Mouse (Mus musculus): ENCODE measurements at regions not wholly inside any gene's neighbourhood (a gene's known extent, or its start where the extent isn't known, plus 50 kb on each side); places are given as distances from the start of the nearest gene placed in this dataset.

DNA sequence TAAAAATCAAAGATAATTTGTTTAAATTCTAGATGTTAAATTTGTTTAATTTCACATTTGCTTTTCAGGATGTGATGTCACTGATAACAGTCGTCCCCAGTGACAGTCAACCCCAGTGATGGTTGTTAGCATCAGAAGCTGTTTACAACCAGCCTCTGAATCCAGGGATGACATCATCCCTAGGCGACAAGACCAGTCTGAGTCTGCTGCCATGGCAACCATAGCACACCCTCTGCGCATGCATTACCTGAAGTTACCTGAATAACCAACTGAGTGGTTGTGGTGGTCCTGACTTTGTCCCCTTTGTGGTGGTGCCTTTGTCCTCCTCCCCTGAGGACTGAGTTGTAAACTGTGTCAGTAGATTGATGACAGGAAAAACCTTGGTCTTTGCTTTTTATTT lies 92.0 kb upstream of the Zfp644 start:
- DNase-seq (ENCODE audit: low spot score) = no peak
- WGBS = 53% methylated on average over 3 of the region's 3 CpGs

DNA sequence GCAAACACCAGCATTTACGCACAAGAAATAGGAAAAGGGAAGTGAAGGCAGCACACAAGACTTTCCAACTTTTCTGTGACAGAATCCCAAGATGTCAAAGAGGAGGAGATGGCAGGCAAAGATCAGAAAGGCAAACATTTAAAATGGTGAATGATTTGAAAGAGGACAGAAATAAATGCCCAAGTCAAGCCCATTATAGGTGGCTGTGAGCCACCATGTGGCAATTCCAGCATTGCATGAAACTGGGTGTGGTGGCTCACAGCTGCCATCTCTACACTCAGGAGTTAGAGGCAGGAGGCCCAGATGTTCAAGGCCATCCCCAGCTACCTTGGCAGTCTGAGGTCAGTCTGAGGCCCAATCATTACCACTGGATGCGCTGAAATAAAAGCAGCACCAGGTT lies 88.0 kb upstream of the Zfp644 start:
- WGBS = 87% methylated on average over 2 of the region's 2 CpGs
- H3K4me1 ChIP-seq (replicated peaks) = peaks cover 17% of the 10 kb centered on the region
- no peak overlapping the region for H3K4me3 ChIP-seq
- DNase-seq (ENCODE audit: low spot score) = no peak
- H3K27ac ChIP-seq = no peak overlapping the region
- H3K36me3 ChIP-seq = no peaks in the 10 kb centered on the region
- no peaks in the 10 kb centered on the region for H3K9me3 ChIP-seq
- 0 out of 2 replicates have a peak, but pooled peaks cover 3% of the 10 kb centered on the region for H3K27me3 ChIP-seq (ENCODE audit: insufficient read depth, poor library complexity, severe bottlenecking)

More for the DNA sequence above, 92.0 kb upstream of the Zfp644 start:
- 0 out of 2 replicates have a peak, but pooled peaks cover 4% of the 10 kb centered on the region for H3K27me3 ChIP-seq (ENCODE audit: insufficient read depth, poor library complexity, severe bottlenecking)
- H3K36me3 ChIP-seq = no peaks in the 10 kb centered on the region
- no peak overlapping the region for H3K4me3 ChIP-seq
- no peak overlapping the region for H3K27ac ChIP-seq
- peaks cover 17% of the 10 kb centered on the region for H3K4me1 ChIP-seq (replicated peaks)
- no peaks in the 10 kb centered on the region for H3K9me3 ChIP-seq

DNA sequence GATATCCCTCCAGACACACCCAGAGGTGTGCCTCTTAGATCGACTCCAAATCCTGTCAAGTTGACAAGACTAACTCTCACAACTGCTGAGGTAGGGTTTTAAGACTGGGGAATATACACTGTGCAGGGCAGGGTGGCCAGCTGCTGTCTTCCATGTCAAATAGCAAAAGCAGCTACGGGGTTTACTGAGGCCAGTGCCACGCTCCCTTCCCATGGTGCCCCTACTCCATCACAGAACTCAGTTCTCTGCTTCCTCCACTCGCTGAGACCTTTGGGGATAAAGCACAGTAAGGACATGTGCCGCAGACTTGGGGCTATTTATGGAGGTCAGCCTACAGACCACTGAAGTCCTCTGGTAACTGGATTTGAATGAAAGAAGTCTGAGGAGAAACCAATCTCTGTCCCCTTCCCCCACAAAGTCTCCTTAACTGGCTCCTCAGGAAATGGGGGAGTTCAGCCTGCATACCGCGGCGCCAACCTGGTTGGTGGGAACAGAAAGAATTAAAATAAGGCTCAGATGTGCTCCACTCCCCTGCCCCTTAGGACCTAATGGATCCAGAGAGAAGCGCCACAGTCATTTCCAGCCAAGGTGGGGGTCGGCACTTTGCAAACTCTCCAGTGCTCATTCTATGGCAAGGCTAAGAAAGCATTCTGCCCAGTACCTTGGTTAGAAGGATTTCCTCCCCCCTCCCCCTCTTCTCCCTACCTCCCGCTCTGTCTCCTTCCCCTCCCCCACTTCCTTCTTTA lies 87.0 kb upstream of the Zfp644 start:
- Histone ChIP-seq H3K36me3 (no peaks in the 10 kb centered on the region), H3K9me3 (no peaks in the 10 kb centered on the region), H3K27ac (peak overlapping the region; percentile 64), H3K4me1 (replicated peaks) (peaks cover 17% of the 10 kb centered on the region), H3K27me3 (ENCODE audit: insufficient read depth, poor library complexity, severe bottlenecking) (0 out of 2 replicates have a peak, but pooled peaks cover 3% of the 10 kb centered on the region), H3K4me3 (peak overlapping the region; percentile 34)
- WGBS = 19% methylated on average over 11 of the region's 11 CpGs
- DNase-seq (ENCODE audit: low spot score) = peak; percentile 26

DNA sequence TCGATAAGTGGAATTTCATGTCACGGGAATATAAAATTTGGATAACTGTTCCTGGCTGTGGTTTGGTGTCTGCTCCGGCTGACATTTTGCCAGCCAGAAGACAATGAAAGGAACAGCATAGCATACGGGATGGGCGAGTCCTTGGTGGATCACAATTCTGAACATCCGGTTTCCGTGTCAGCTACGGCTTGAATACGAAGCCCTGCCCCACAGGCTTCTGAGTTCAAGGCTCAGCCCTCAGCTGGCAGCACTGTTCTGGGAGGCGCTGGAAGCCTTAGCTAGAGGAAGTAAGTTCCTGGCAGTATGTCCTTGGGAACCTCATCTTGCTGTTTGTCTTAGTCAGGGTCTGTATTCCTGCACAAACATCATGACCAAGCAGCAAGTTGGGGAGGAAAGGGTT lies 83.7 kb upstream of the Zfp644 start:
- whole genome bisulfite sequencing = 90% methylated on average over 10 of the region's 10 CpGs

DNA sequence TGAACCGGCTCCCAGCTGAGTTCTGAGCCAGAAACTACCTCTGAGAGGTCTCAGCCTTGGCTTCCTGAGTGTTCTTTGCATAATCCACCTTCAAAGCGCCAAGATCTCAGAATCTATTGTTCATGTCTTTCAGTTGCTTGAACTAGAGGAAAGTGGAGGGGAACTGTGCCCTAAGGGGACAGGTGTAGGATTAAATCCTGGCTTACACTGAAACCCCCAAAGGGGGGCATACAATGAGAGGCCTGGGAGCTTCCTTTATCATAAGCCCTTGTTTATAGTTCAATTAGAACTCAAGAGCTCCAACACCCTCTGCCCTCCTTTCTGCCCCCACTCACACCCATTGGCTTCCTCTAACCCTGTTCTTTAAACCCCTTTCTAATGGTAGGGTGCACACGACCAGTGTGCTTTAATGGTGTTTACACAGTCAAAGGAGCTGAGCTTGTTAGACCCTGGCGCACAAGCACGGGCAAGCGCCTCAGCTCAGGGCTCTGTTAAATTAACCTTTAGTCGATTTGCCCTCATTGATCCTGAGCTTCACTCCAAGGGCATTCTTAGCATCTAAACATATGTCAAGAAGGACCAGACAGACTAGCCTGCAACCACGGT lies 81.2 kb upstream of the Zfp644 start:
- no peak for DNase-seq (ENCODE audit: low spot score)
- Histone ChIP-seq H3K27me3 (ENCODE audit: insufficient read depth, poor library complexity, severe bottlenecking) (no peaks in the 10 kb centered on the region), H3K4me3 (no peak overlapping the region), H3K36me3 (no peaks in the 10 kb centered on the region), H3K9me3 (no peaks in the 10 kb centered on the region), H3K4me1 (replicated peaks) (peaks cover 15% of the 10 kb centered on the region), H3K27ac (no peak overlapping the region)
- WGBS = 41% methylated on average over 8 of the region's 8 CpGs

More for the DNA sequence above, 83.7 kb upstream of the Zfp644 start:
- H3K27me3 ChIP-seq (ENCODE audit: insufficient read depth, poor library complexity, severe bottlenecking) = 0 out of 2 replicates have a peak, but pooled peaks cover 3% of the 10 kb centered on the region
- no peaks in the 10 kb centered on the region for H3K9me3 ChIP-seq
- H3K4me3 ChIP-seq = no peak overlapping the region
- H3K36me3 ChIP-seq = no peaks in the 10 kb centered on the region
- peaks cover 25% of the 10 kb centered on the region for H3K4me1 ChIP-seq (replicated peaks)
- no peak for DNase-seq (ENCODE audit: low spot score)
- no peak overlapping the region for H3K27ac ChIP-seq

GRCm38 (mm10) chr5:106775010-106775693 lies 78.1 kb upstream of the Zfp644 start:
- Histone ChIP-seq H3K9me3 (no peaks in the 10 kb centered on the region), H3K36me3 (no peaks in the 10 kb centered on the region), H3K4me3 (no peak overlapping the region), H3K27me3 (ENCODE audit: insufficient read depth, poor library complexity, severe bottlenecking) (no peaks in the 10 kb centered on the region), H3K27ac (peak overlapping the region; percentile 40), H3K4me1 (replicated peaks) (peaks cover 25% of the 10 kb centered on the region)
- 46% methylated on average over 5 of the region's 5 CpGs for WGBS
- no peak for DNase-seq (ENCODE audit: low spot score)

- DNase-seq (ENCODE audit: low spot score) = peak; percentile 43
- peak overlapping the region; percentile 69 for H3K27ac ChIP-seq
Measured at GRCm38 (mm10) chr5:106773201-106773934, 76.3 kb upstream of the Zfp644 start.

DNA sequence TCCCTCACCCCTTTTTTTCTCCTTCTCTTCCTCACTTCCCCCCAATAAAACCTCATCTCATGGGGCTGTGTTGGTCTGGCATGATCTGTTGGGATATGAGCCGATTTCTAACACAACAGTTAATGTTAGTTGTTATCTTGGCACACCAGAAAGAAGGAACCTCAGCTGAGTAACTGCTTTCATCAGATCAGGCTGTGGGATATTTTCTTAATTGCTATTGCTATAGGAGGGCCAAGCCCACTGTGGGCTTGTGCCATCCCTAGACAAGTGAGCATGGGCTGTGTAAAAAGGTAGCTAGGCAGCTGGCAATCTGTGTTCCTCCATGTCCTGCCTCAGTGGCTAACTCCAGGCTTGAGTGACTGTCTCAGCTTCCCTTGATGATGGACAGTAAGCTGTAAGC lies 73.9 kb upstream of the Zfp644 start:
- no peak overlapping the region for H3K27ac ChIP-seq
- peaks cover 17% of the 10 kb centered on the region for H3K4me1 ChIP-seq (replicated peaks)
- no peaks in the 10 kb centered on the region for H3K9me3 ChIP-seq
- WGBS = 92% methylated on average over 1 of the region's 1 CpGs
- DNase-seq (ENCODE audit: low spot score) = no peak
- no peaks in the 10 kb centered on the region for H3K27me3 ChIP-seq (ENCODE audit: insufficient read depth, poor library complexity, severe bottlenecking)
- no peaks in the 10 kb centered on the region for H3K36me3 ChIP-seq
- H3K4me3 ChIP-seq = no peak overlapping the region

More at GRCm38 (mm10) chr5:106773201-106773934, 76.3 kb upstream of the Zfp644 start:
- Histone ChIP-seq H3K4me1 (replicated peaks) (peaks cover 25% of the 10 kb centered on the region), H3K27me3 (ENCODE audit: insufficient read depth, poor library complexity, severe bottlenecking) (no peaks in the 10 kb centered on the region), H3K36me3 (no peaks in the 10 kb centered on the region), H3K9me3 (no peaks in the 10 kb centered on the region), H3K4me3 (no peak overlapping the region)
- whole genome bisulfite sequencing = 38% methylated on average over 3 of the region's 3 CpGs

- Histone ChIP-seq H3K9me3 (no peaks in the 10 kb centered on the region), H3K4me3 (no peak overlapping the region), H3K27ac (no peak overlapping the region), H3K27me3 (ENCODE audit: insufficient read depth, poor library complexity, severe bottlenecking) (no peaks in the 10 kb centered on the region), H3K4me1 (replicated peaks) (0 out of 2 replicates have a peak, but pooled peaks cover 6% of the 10 kb centered on the region), H3K36me3 (no peaks in the 10 kb centered on the region)
- DNase-seq (ENCODE audit: low spot score) = no peak
- WGBS = 91% methylated on average over 3 of the region's 3 CpGs
Measured at GRCm38 (mm10) chr5:106765335-106765734, 68.2 kb upstream of the Zfp644 start.

DNA sequence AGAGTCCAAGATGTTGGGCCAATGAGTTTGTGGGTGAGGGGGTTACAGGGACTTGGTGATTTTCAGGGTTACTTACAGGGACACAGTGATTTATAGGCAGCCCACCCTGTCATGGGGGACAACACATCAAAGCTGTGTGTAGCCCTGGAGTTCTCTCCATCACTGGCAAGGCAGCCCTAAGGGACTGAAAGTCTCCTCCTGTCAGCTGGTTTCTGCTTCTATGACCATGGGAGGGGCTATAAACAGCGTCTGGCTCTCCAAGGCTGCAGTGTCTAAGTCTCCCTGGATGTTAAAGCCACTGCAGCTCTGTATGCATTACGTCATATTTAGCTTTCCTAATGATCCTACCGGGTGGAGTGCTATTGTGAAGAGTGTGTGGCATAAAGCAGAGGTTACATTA lies 66.2 kb upstream of the Zfp644 start:
- H3K4me1 ChIP-seq (replicated peaks) = 0 out of 2 replicates have a peak, but pooled peaks cover 6% of the 10 kb centered on the region
- WGBS = 62% methylated on average over 3 of the region's 3 CpGs
- DNase-seq (ENCODE audit: low spot score) = no peak

DNA sequence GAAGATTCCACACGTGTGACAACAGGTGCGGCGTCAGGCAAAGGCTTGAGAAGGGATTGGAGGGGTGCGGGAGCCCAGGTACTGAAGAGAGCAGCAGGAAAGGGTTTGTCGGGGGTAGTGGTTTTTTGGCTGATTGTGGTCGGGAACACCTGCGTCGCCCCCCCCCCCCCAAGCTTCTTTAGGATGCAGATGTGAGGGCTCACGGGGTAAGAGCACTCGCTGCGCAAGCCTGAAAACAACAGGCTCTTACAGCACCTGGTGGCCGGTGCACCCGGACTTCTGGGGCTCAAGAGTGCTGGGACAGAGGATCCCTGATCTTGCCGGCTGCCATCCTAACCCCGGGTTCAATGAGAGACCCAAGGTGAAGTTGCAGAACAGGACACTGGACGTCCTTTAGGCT lies 60.9 kb upstream of the Zfp644 start:
- Histone ChIP-seq H3K9me3 (no peaks in the 10 kb centered on the region), H3K4me3 (peak overlapping the region; percentile 46), H3K27me3 (ENCODE audit: insufficient read depth, poor library complexity, severe bottlenecking) (peaks cover 34% of the 10 kb centered on the region), H3K36me3 (no peaks in the 10 kb centered on the region), H3K4me1 (replicated peaks) (peaks cover 23% of the 10 kb centered on the region), H3K27ac (no peak overlapping the region; the same call in 1 of the 2 replicates)
- DNase-seq (ENCODE audit: low spot score) = no peak
- WGBS = 4% methylated on average over 16 of the region's 16 CpGs

More for the DNA sequence above, 66.2 kb upstream of the Zfp644 start:
- H3K27me3 ChIP-seq (ENCODE audit: insufficient read depth, poor library complexity, severe bottlenecking) = peaks cover 13% of the 10 kb centered on the region
- H3K36me3 ChIP-seq = no peaks in the 10 kb centered on the region
- no peak overlapping the region; the same call in 1 of the 2 replicates for H3K27ac ChIP-seq
- H3K4me3 ChIP-seq = no peak overlapping the region
- no peaks in the 10 kb centered on the region for H3K9me3 ChIP-seq

GRCm38 (mm10) chr5:106757436-106757835 lies 60.3 kb upstream of the Zfp644 start:
- peak; percentile 49 for DNase-seq (ENCODE audit: low spot score)
- no peaks in the 10 kb centered on the region for H3K36me3 ChIP-seq

More at GRCm38 (mm10) chr5:106757436-106757835, 60.3 kb upstream of the Zfp644 start:
- H3K4me3 ChIP-seq = peak overlapping the region; percentile 46
- H3K27me3 ChIP-seq (ENCODE audit: insufficient read depth, poor library complexity, severe bottlenecking) = peaks cover 34% of the 10 kb centered on the region
- WGBS = under 1% methylated on average over 14 of the region's 14 CpGs
- peaks cover 23% of the 10 kb centered on the region for H3K4me1 ChIP-seq (replicated peaks)
- peak overlapping the region; percentile 82 for H3K27ac ChIP-seq
- no peaks in the 10 kb centered on the region for H3K9me3 ChIP-seq

All from hindbrain, embryonic 10.5 days (tissue).